Mouse (Mus musculus): ENCODE data around the gene Gpd1.

The Gpd1 gene

DNA sequence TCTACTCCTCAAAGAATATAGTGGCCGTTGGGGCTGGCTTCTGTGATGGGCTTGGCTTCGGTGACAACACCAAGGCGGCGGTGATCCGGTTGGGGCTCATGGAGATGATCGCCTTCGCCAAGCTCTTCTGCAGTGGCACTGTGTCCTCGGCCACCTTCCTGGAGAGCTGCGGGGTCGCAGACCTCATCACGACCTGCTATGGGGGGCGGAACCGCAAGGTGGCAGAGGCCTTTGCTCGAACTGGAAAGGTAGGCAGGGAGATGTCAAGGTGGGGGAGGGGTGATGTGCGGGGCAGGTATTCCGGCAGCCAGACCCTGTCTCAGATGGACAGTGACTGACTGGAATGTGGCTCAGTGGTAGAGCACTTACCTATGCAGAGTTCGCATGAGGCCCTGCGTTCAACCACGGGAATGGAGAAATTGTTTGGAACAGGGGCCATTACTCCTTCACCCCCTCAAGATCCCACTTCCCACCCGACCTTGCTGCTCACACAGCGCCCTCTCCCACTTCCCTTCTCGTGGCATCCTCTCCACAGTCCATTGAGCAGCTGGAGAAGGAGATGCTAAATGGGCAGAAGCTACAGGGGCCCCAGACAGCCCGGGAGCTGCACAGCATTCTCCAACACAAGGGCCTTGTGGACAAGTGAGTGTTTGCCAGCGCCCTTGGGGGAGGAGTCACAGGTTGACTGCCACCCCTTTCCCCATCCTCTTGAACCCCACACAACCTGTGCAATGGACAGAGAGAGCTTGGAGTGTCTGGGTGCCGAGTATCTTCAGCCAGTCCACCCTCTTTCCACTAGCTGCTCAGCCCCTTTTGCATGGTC is 4.8 kb downstream of the Gpd1 start:
- 85% methylated on average over 25 of the region's 25 CpGs for WGBS

DNA sequence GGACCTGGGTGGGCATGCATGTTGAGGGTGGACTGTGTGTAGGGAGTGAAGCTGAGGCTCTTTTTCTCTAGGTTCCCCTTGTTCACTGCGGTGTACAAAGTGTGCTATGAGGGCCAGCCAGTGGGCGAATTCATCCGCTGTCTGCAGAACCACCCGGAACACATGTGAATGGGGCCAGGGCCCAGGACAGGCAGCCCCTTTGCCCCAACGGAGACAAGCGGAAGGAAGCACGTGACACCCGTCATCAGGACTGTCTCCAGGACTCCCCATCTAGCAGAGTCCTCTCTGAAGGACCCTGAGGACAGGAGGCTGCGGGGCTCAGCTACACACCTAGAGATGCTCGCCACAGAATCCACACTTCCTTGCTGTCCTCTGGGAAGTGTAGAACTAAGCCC is 5.8 kb downstream of the Gpd1 start:
- WGBS = 45% methylated on average over 10 of the region's 10 CpGs

DNA sequence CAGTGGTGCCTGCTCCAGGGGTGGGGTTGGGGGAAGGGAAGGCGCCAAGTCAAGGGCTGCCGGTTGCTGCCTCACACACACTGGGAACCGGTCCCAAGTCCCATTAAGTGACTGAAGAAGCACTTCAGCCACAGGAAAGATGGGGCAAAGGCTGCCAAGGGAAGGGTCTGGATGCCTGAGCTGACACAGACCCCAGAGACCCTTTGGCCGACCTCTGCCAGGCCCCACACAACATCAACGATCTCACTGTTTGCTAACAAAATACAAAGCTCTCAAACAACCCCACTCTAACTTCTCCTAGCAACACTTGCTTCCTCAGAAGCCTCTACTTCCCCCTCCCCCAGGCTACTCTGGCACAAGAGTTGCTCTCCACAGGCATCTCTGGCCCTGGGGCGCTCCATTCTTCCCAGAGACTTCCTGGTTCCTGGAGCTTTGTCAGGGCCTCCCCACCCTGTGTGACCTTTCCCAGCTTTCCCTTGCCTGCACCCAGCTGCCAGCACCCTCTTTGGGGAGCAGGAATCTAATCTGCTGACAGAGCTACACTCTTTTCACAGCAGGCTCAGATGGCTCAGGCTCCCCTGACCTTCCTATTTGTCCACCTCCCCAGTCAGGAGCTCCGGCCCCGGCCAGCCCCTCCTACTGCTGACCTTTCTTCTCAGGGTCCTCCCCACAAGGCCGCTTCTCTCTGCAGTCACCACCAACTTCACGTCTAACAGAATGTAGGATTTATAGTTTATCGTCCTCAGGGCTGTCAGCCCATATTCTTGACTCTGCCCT is 6.4 kb downstream of the Gpd1 start:
- 15% methylated on average over 11 of the region's 11 CpGs for WGBS

DNA sequence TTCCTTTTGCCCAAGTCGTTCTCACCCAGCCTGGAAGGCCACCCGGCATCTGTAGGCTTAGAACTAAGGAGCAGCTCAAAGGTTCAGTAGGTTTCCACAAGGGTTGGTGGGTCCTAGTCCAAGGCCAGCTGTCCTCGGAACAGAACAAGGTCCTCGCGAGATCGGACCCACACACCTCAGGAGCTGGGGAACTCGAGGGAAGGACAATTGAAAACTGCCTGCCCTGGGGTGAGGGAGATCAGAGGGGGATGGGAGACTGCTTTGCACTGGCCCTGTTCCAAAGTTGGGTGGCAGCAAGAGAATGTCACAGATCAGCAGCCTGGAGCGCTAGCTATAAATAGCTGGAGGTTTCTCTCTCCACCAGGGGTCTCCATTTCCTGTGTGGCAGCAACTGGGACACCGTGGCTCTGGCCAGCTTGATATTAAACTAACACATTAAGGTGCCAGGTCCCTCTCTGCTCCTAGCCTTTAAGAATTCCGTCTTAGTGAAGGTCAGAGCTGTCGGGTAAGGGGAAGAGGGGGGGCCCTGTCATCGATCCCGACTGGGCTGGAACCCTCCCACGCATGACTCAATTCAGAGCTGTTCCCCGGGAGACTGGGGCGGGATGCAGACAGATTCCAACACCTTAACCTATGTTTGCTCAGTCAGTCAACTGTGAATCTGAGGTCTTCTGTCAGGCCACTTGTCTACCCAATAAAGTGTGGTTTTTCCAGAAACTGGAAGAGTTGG is 7.1 kb downstream of the Gpd1 start:
- 6% methylated on average over 16 of the region's 16 CpGs for WGBS

DNA sequence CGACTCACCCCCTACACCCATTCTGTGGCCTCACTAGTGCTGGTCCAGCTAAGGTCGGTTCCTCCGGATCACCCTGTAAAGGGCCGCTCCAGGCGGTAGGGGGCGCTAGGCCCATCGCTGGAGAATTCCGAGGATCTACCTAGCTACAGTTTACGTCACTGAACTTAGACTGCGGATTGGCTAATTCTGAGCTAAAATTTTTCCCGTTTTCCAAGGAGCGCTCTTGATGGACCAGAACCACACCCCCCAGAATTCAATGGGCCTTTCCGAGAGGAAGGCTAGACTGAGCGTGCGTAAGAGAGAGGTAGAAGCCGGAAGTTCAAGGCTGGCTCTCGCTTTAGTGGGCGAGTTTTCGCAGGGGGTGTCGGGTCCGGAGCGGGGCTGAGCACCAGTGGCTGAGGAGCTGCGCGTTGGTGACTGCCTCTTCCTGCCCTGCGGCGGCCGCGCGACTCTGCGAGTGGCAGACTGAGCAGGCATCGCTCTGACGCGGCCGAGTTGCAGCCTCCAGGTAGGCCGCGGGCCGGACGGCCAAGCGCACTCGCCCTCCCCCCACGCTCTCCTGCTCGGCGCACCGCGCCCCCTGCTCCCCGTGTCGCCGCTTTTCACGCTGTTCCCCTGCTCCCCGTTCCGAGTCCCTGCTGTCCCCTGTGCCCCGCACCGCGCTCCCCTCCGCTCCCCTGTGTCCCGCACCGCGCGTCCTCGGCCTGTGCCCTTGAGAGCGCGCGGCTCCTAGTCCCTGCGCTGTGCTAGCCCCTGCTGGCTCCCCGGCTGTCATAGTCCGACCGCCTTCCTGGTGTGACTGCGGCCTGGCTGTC is 8.2 kb downstream of the Gpd1 start, which contains the start of gene Cox14:
Gene Cox14, plus strand, starts transcription at position 278 of the 815 bp plus-strand sequence.
- under 1% methylated on average over 68 of the region's 68 CpGs for WGBS

DNA sequence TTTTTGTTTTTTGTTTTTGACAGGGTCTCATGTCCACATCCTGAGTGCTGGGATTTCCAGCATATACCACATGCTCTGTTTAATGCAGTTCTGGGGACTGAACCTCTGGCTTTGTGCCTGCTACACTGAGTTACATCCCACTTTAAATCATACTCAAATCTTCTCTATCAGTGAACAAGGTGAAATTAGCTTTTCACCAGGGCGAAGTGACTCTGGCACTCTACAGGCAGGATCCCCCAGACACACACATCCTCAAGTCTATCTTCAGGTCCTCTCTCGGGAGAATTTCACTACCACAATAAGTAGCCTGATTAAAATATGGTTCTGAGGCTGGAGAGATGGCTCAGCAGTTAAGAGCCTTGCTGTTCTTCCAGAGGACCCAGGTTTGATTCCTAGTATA is 9.2 kb downstream of the Gpd1 start:
- WGBS = 43% methylated on average over 2 of the region's 2 CpGs

DNA sequence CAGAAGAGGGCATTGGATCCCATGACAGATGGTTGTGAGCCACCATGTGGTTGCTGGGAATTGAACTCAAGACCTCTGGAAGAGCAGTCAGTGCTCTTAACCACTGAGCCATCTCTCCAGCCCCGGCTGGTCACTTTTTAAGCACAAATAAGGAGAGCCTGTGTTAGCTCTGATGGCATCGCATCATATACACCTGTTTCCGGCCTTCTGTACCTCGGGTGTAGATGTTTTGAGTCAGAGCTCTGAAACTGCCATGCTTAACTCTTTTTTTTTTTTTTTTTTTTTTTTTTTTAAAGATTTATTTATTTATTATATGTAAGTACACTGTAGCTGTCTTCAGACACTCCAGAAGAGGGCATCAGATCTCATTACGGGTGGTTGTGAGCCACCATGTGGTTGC is 9.7 kb downstream of the Gpd1 start:
- WGBS = 89% methylated on average over 4 of the region's 5 CpGs

DNA sequence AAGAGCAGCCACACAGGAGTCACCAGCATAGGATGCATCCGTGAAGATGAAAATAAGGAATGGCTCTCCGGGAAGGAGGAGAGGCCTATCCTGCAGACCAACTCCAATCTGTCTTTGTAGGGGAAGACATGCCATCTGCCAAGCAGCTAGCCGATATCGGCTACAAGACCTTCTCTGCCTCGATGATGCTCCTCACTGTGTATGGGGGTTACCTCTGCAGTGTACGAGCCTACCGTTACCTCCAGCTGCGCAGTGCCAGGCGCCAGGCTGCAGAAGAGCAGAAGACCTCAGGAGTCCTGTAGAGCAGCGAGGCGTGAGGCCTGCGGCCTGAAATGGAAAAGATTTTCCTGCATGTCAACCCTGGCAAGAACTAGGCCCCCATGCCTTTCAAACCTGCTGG is 10.2 kb downstream of the Gpd1 start:
- 94% methylated on average over 12 of the region's 12 CpGs for WGBS

DNA sequence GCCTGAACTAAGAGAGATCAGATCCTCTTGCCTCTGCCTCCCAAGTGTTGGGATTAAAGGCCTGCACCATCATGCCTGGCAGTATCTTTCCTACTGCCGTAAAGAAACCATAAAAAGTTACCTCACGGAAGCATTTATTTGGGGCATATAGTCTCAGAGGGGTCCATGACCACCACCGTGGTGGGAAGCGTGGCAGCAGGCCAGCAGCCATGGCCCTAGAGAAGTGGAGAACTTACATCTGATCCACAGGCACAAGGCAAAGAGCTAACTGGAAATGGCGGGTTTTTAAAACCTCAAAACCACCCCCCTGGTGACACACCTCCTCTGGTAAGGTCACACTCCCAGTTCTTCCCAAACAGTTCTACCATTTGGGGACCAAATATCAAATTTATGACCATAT is 10.9 kb downstream of the Gpd1 start:
- WGBS = 94% methylated on average over 5 of the region's 5 CpGs

DNA sequence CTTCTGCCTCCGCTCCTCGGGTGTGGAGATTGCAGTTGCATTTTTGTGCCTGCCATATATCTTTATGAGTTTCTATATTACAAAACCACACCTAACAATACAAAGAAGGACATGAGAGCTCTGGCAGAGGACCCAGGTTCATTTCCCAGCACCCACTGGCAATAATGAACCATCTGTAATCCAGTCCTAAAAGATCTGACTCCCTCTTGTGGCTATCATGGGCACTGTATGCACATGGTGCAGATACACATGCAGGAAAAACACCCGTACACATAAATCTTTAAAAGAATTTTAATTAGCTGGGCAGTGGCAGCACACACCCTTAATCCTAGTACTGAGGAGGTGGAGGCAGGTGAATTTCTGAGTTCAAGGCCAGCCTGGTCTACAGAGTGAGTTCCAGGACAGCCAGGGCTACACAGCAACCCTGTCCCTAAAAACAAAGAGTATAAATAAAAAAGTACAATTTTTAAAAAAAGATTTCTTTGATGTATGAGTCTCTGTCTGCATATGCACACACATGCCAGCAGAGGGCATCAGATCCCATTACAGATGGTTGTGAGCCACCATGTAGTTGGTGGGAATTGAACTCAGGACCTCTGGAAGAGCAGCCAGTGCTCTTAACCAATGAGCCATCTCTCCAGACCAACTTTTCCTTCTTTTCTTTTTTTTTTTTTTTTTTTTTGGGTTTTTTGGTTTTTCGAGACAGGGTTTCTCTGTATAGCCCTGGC is 11.9 kb downstream of the Gpd1 start:
- 95% methylated on average over 4 of the region's 4 CpGs for WGBS

DNA sequence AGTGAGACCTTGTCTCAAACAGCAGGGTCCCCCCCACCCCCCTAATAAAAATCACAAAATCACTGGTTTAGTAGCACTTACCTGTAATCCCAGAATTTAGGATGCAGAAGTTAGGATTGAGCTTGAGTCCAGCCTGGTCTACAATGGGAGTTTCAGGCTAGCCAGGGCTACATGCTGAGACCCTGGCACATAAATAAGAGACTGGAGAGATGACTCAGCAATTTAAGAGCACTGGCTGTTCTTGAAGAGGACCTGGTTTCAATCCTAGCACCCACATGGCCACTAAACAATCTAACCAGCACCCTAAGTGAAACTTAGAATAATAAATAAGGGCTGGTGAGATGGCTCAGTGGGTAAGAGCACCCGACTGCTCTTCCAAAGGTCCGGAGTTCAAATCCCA is 13.9 kb downstream of the Gpd1 start:
- 98% methylated on average over 2 of the region's 2 CpGs for WGBS

DNA sequence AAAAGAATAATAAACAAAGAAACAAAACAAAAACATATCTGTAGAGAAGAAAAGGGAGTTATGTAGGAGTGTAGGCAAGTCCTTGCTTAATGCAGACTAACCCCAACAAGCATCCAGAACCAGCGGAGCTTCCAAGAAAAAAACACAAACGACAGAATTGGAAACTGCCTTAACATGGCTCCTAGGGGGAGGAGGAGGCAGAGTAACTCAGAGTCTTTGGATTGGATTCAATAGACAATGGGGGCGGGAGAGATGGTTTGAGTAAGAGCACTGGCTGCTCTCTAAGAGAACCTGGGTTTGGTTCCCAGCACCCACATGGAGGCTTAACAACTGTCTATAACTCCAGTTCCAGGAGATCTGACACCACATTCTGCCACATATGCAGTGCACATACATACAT is 14.4 kb downstream of the Gpd1 start:
- WGBS = 62% methylated on average over 3 of the region's 3 CpGs

DNA sequence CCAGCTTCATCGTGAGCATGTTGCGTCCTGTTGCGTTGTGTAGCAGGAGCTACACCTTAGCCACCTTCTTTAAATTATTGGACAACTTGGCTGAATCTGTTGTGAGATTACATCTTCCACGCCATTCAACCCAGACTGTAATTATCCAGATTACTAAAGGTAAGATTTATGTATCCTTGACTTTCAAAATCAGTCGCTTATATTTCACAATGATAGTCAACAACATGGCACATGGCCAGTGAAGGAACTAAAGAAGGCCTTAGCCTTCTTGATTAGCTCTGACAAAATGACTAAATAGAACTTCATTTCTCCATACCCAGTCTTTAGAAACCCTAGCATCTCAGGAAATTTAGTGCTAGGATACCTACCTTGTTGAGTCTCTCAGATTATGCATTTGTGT is 15.9 kb downstream of the Gpd1 start:
- WGBS = 98% methylated on average over 5 of the region's 5 CpGs

DNA sequence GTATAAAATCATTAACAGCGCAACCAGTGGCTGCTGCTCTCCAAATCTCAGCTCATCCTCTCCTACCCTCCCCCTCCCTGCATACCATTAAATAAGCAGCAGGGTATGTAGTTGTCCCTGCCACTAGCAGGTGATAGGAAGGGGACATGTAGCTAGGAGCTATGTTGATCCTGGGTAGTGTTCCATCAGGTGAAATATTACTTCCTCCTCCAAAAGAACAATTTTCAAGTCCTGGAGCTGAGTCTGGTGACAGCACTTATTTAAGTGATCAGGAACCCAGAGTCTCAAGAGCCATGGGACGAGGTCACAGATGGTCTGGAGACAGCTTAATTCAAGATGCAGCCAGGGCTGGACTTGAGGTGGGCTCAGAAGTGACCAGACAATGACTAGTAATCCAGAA is 18.3 kb downstream of the Gpd1 start:
- WGBS = 100% methylated on average over 2 of the region's 2 CpGs

DNA sequence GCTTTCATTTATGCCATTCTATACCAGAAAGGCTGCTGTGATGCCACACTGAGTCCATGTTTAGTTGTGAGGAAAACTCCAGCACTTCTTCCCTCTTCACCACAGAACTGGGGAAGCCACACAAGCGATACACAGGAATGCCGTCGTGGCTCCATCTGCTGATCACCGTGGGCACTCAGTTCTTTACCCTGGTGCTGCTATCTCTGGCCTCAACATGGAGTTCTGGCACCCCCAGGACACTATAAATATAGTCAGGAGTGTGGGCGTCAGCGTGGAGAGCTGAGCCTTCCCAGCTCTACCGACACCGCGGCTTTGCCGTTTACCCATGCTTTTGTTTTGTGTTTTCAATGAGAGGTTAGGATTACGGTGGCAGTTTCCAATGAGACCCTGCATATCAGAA is 19.4 kb downstream of the Gpd1 start:
- 48% methylated on average over 11 of the region's 11 CpGs for WGBS

DNA sequence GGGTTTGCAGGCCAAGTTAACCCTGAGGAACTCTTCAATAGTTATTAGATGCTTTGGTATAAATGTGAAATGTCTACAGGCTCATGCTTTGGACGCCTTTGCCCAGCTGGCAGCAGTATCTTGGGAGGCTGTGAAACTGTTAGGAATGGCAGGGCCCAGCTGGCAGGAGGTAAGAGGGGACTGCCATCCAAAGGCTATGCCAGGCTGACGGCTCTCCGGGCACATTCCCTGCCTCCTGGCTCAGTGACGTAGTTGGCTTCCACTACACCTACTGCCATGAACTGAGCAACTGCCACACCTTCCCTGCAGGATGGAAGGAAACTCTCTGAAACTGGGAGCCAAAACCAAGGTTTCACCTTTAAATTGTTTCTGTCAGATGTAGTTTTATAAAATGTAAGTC is 22.9 kb downstream of the Gpd1 start:
- 75% methylated on average over 4 of the region's 4 CpGs for WGBS

DNA sequence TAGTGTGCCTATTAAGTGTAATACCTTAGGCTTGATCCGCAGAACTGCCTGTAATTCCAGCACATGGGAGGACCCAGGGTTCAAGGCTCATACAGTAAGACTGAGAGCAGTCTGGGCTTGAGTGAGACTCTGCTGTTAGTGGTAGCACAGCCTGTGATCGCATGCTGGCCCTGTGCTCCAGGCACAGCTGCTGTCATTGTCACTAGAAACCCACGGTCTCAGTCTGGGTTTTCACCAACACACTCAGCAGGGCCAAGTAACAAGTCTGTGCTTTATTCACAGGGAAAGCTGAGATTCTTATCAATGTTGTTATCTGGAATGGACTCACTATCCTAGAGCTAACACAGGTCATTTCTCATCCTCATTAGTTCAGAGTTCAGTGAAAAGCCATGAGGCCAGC is 36.9 kb downstream of the Gpd1 start:
- 50% methylated on average over 3 of the region's 3 CpGs for WGBS

DNA sequence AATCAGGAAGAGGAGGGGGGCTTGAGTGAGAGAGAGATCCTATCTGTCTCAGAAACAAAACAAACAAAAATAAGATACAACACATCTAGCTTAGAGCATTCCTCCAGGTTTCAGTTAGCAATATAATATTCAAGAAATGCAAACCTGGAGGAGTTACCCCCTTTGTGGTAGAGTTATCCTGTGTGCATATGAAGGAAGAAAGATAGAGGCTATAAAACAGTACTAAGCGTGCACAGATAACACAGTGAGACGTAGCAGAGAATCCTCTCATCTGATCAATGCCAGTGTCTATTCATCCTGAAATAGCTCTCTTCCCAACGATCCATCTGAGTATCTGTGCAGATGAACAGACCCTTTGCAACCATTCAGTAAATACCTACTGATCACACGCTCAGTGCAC is 50.2 kb downstream of the Gpd1 start:
- 71% methylated on average over 4 of the region's 4 CpGs for WGBS

DNA sequence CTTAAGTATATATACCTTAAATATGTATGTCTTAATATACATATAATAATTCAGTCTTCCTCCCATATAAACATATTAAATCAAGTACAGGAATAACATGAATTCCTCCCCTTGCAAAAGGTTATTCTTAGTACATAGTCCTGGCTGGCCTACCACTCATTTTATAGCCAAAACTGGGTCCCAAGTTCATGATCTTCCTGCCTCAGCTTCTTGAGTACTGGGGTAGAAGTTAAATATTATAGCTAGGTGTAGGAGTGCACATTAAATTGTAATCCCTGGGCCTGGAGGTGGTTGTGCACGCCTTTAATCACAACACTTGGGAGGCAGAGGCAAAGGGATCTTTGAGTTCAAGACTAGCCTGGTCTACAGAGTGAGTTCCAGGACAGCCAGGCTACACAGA is 51.4 kb downstream of the Gpd1 start:
- 95% methylated on average over 1 of the region's 1 CpGs for WGBS

DNA sequence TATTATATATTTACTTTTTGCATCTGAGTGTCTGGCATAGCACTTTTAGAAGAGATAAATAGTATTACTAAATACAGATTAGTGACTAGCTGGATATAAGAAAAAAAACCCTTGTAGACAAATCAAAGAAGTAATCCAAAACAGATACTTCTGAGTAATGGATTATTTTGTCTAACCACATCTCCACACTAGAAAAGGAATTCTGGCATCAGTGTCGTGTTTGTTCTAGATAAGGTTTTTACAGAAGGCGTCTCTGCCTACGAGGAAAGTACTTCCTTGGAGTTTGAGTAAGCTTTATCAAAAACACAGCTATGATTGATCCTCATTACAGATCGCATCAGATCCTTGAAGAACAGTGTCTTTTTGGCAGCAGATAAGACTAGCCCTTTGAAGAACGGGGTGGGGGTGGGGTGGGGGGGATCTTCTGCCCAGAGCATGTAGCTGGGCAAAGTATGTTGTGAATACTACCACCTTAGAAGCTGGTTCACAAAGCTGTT is 53.7 kb downstream of the Gpd1 start:
- 16% methylated on average over 5 of the region's 5 CpGs for WGBS

All from cerebral cortex, adult 2 months (tissue).